Mouse (Mus musculus) layer of hippocampus, postnatal 14 days (tissue): Measurements from ENCODE around the gene Haus8. TPM values are rescaled to one million over a fixed set of nuclear protein-coding genes. Genes with fewer than 3 reads are reported as not detected.
"Not testable (repeated sequence)": the region's sequence is repeated elsewhere in the genome, so short reads cannot be mapped to it uniquely, and the experiment has no call there.

Experiments
- DNase-seq, 2 experiments: peaks; one replicate each; pipeline ENCODE4 v3.0.0; 2021 to 2022; ENCODE audit warnings: low spot score in 2 of 2, mixed read lengths in 1 of 2
- long read RNA-seq, 2 experiments: library from polyadenylated mRNA; stranded (forward); transcript quantifications; one replicate each; pipeline ENCODE4 v2.0.0; 2021
- total RNA-seq, 2 experiments: library from RNA; stranded (reverse); gene quantifications; 2 replicates each; pipeline ENCODE4 v1.2.3; 2021

Gene Haus8
- 10 to 100 TPM; 13.9 to 14.6 TPM for total RNA-seq
- long read RNA-seq, experiment 1, partial matches to known transcripts, result 1 of 12 reads
- long read RNA-seq, experiment 1, other reads (novel, unspliced or antisense), result 6 of 12 reads
- long read RNA-seq, experiment 2, transcript Haus8-201 (11 exons, 2,013 nt), result major isoform, 6 of 12 reads
- long read RNA-seq, experiment 2, partial matches to known transcripts, result 1 of 12 reads
- long read RNA-seq, experiment 2, other reads (novel, unspliced or antisense), result 5 of 12 reads

DNA sequence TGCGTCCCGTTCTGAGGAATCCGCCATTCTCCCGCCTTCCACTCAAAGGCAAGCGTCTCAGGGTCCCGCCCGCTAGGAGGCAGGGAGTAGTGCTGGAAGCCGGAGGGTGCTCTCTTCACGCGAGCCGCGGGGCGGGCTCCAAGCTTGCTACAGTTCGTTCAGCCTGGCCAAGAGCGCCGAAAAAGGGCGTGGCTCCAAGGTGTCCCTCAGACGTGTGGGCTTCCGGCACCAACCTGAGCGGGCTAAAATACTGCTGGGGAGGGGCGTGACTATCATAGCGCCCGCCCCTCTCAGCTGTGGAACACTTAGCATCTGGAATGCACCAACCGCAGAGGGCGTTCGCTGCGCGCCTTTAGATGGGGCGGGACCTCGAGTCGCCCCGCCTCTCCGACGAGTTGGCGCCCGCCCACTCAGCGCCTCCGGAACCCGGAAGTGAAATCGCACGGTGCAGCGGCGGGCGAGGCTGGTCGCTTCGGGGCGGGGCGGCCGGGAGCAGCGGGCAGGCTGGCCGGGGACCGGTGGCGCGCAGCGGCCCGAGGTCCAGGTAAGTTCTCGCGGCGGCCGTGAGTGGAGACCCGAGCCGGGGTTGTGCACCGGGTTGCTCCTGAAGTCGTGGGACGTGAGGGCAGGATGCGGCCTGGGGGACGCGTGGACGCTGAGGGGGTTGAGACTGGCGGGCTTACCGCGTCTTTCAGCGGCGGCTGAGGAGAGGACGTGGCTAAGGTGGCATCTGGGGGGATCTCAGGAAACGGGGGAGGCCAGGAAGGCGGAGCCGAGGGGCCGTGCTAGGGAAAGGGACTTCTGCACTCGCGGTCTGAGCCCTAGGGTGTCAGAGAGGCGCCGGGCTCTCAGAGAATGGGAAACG is at the start of gene Haus8, which contains the start of gene Myo9b:
TSS of gene Haus8 (minus strand) at position 649 of the 865 bp plus-strand sequence.
TSS of gene Myo9b (plus strand) at position 429 of the 865 bp plus-strand sequence.
- DNase-seq, result peak; percentile 95 to 97

DNA sequence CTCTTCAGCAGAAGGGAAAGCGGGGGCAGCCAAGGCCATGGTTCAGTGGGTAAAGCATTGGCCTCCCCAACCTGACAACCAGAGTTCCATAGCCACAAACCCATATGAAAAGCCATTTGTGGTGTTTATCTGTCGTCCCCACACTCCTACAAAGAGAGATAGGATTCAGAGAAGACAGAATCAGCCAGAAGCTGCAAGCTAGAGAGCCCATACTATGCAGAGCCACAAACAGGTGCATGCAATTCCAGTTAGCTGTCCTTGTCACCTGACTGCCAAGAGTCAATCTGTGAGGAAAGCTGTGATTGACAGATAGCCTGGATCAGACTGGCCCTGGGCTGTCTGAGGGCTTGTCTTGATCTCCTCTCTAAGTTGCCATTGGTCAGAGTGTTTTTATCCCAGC is 47.0 kb upstream of the Haus8 start:
- not testable (repeated sequence) for DNase-seq

- DNase-seq, result not testable (repeated sequence)
Measured at GRCm38 (mm10) chr8:71318610-71319009, 45.9 kb upstream of the Haus8 start.

- DNase-seq, result no peak
Measured at GRCm38 (mm10) chr8:71316486-71317031, 43.8 kb upstream of the Haus8 start.

GRCm38 (mm10) chr8:71315972-71316371 is 43.2 kb upstream of the Haus8 start:
- DNase-seq, result no peak

DNA sequence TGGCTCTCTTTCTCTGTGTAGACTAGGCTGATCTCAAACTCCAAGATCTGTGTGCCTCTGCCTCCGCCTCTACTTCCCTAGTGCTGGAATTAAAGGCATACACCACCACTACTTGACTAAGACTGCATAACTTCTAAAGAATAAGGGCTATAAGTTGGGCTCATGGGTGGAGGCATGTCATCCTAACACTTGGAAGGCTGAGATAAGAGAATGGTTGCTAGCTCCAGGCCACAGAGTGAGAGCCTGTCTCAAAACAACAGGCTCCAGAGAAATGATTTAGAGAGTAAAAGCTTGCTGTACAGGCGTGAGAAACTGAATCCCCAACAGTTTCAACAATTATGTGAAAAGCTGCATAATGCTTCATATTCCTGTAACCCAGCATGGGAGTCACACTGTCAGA is 41.2 kb upstream of the Haus8 start:
- DNase-seq, result no peak

GRCm38 (mm10) chr8:71312700-71313099 is 40.0 kb upstream of the Haus8 start:
- DNase-seq, result no peak

DNA sequence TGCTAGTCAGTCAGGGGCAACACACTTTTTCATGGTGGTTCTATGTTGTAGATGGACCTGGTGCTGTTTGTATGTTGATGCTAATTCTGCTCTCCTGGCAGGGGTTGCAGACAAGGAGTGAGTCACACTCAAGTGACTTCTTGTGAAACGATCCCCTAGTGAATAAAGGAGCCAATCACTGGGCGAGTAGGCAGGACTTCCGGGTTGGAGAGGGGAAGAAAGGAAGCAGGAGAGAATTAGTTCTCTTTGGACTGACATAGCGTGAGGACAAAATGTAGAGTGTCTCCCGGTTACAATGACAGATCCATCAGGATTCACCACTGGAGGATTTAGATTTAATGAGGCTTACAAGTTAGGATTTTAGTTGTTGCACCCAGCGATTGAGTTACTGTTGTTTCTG is 37.7 kb upstream of the Haus8 start:
- no peak for DNase-seq

GRCm38 (mm10) chr8:71307913-71308312 is 35.2 kb upstream of the Haus8 start:
- no peak for DNase-seq

DNA sequence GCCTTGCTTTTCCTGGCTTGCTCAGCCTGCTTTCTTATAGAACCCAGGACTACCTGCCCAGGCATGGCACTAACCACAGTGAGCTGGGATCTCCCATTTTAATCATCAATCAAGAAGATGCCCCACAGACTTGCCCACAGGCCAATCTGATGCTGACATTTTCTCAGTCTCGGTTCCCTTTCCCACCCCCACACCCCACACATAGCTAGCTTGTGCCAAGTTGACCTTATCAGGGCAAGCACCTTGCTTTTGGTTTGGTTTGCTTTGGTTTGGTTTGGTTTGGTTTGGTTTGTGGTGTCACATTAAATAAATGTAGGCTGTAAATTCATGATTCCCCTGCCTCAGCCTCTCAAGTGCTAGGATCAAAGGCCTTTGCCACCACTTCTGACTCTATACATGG is 34.6 kb upstream of the Haus8 start:
- no peak for DNase-seq

- DNase-seq, result no peak
Measured at GRCm38 (mm10) chr8:71305988-71306387, 33.3 kb upstream of the Haus8 start.

DNA sequence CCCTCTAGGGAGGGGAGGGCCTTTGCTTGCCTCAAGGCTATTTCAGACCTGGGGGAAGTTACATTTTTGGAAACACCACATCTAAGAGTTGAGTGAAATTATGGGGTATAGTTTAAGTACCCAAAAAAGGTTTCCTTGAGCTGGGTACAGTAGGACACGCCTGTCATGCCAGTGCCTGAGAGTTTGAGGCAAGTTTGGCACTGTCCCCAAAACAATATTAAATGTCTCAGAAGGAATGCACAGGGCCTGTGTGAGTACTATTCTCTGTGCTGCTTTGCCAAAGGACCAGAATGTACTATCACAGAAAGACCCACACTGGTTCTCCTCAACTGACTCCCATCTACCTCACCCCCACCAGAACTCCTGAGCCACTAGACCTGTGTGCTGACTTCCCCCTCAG is 30.9 kb upstream of the Haus8 start:
- no peak for DNase-seq

GRCm38 (mm10) chr8:71302788-71303187 is 30.1 kb upstream of the Haus8 start:
- DNase-seq, result no peak

DNA sequence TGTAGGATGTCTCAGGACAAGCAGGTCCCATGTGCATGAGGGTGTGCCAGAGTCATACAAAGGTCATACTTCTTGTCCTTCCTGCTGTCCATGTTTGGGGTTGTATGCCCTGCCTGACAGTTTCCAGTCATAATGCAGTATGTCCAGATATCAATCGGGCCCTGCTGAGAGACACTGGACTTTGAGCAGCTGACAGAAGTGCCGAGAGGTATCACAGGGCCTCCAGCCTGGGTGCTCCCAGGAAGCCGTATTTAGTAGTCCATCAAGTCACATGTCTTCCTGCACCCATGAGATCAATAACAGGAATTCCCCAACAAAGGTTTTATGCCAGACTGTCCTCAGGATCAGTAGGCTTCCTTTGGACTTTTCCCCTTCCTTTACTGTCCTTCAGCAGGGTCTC is 27.0 kb upstream of the Haus8 start:
- DNase-seq, result no peak

DNA sequence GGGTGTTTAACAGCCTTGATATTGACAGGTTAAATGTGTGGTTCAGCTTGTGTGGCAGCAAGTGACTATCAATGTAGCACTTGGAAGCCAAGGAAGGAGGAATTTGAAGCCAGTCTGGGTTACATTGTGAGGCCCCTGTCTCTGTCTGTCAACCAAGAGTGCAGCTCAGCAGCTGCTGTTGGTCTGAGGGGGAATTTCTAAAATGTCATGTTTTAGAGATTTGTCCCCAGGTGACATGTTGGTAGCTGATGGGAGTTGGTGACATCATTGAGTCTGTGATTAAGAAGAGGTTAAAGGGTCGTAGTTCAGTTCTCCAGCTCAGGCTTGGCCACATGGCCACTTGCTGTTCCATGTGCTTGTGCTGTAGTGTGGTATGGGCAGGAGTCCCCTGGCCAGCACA is 24.7 kb upstream of the Haus8 start:
- no peak for DNase-seq

DNA sequence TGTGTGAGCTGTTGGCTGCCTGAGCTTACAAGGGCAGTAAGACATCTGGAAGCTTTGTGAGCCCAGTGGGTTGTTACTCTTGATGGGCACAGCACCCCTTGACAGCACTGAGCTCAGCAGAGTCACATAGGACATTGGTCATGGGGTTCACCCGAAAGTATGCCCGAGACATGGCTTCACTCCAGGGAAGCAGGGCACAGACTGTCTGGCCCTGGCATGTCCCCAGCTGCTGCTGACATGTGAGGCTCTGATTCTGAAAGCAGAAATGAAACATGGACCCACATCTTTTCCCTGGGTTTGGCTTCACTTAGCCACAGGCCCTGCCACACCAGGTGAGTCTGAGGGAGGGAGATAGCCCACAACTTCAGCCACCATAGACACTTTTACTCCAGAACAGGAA is 24.1 kb upstream of the Haus8 start:
- DNase-seq, result no peak

DNA sequence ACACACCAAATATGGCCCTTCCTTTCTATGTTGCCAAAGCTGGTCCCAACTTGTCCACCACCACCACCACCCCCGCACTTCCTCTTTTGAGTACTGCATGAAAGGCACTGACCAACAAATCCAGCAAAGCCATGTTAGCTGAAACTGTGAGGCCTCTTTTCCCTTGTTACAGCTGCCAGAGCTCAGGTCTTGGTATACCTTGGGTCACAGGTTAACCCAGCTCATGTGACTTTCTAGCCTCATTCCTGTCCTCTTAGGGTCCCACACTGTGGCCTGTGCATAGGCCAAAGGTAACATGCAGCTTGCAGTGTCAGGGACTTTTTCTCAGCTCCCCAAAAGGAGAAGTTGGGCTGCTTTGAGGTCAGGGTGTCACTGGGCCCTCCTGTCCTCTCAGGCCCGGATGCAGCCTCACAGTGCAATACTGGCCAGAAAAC is 23.5 kb upstream of the Haus8 start:
- no peak for DNase-seq

DNA sequence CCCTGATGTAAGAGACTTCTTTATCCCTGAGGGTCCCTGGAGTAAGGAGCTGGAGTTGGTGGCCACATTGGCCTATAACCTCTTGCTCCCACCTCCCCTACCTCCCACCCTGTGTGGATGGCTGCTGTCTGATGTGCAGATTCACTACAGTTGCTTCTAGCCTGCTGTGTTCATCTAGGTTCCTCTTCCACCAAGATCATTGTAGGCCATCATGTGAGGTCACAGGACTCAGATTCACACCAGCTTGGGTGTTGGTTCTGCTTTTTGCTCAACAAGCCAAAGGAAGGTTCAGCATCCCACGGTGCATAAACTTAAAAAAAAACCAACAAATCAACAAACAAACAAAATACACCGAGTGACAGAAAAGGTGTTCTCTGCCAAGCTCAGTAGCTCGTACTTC is 21.2 kb upstream of the Haus8 start:
- DNase-seq, result not testable (repeated sequence)

DNA sequence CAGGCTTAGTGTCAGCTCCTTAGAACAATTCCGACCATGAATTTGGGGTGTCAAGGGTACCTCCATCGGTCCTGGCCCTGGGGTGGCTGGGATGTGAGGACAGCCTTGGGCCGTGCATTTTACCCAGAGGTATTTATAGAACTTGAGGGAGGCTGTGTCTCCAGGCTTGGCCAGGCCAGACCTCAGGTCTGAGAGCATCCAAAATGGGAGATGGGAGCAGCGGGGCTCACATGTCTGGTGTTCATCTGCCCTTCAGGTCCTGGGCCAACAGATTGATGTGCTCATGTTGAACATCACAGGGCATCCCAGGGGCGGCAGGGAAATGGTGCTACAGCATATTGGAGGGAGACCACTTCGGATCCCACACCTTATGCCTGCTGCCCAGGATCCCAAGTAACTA is 18.6 kb upstream of the Haus8 start:
- DNase-seq, result no peak

DNA sequence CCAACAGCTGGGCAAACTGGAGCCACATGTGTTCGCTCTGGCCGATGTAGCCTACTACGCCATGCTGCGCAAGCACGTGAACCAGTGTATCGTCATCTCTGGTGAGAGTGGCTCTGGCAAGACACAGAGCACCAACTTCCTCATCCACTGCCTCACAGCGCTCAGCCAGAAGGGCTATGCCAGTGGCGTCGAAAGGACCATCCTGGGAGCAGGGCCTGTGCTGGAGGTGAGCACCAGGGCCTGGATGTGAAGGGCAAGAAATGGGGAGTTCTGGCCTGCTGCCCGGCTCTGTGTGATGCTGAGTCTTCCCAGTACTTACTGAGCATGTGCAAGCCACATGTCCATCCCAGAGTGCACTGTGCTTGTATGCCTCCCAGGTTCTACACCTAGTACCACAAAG is 18.2 kb upstream of the Haus8 start:
- no peak for DNase-seq

GRCm38 (mm10) chr8:71290211-71290610 is 17.5 kb upstream of the Haus8 start:
- DNase-seq, result no peak

DNA sequence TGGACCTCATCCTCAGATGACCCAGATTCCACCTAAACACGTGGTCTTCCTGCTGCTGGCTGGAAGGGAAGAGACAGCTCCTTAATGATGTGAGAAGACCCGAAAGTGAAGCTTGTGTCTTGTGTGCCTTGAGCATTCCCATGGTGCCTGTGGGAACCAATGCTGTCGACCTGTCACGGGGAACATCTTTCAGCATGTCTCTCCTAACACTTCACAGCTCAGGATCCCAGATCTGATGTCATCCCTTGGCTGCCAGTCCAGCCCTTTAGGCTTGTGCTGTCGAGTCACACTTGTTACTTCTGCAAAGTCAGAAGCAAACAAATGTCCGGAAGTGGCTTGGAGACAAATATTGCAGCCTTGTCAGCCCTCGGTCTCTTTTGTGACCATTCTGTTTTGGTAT is 16.4 kb upstream of the Haus8 start:
- no peak for DNase-seq
